Mouse (Mus musculus): ENCODE measurements at regions not wholly inside any gene's neighbourhood (a gene's known extent, or its start where the extent isn't known, plus 50 kb on each side); places are given as distances from the start of the nearest gene placed in this dataset.

- TF ChIP-seq CTCF (IDR thresholded peaks at IDR 0.05; ENCODE audit: low read depth, low read length) (no peak), POLR2A (IDR thresholded peaks at IDR 0.05; ENCODE audit: borderline replicate concordance, low read depth, low read length) (no peak)
Observed at GRCm38 (mm10) chr4:124360578-124360908, 250.1 kb downstream of the 3100002H09Rik start.
